Mouse (Mus musculus) CD4-positive naive resting alpha-beta T cell, adult 76 days (primary cell): ENCODE measurements around the gene Nhp2. TPM values are rescaled to one million over a fixed set of nuclear protein-coding genes. Genes with fewer than 3 reads are reported as not detected.

Experiments used
- total RNA-seq: library from RNA; stranded (reverse); gene quantifications from one replicate; pipeline ENCODE4 v1.2.4, GENCODE M21; 2023

Nhp2 gene
- total RNA-seq: 43.6 TPM

GRCm38 (mm10) chr11:51619409-51620060, at the start of gene Nhp2:
Gene Nhp2 (plus strand): TSS chr11:51619735.

GRCm38 (mm10) chr11:51584431-51585248, 34.9 kb upstream of the Nhp2 start, which contains the start of gene Phykpl:
Gene Phykpl (plus strand): TSS chr11:51584757.

DNA sequence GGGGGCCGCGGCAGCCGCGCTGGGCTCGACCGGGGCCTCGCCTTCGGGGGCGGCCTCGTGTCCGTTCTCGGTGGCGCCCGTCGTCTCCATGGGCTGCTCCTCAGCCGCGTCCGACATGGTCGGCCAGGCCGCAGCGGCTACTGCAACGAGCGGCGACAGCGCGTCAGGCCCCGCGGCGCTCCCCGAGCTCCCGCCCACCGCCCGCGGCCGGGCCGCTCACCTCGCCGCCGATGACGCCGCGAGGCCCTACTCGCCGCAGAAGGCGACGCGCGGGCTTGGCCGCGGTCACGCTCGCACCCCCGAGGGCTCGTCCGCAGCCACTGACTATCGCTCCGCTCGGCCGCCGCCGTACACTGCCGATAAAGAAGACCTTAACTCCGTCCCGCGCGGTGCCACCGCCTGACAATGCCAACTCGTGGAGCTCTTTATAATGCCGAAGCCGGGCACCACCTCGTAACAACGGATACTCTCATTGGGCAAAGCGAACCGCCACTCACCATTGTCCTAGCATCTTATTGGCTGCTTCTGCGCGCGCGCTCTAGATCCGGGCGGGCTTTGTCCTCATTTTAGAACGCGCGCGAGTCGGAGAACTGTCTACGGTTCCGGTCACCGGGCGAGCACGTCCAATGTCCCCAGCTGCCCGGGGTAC, 13.0 kb upstream of the Nhp2 start, which contains the start of gene Hnrnpab:
Gene Hnrnpab, minus strand, starts transcription at position 401 of the 649 bp plus-strand sequence.

GRCm38 (mm10) chr11:51635525-51636322, 16.2 kb downstream of the Nhp2 start, which contains the start of gene Rmnd5b:
Gene Rmnd5b (minus strand): TSS chr11:51635896.

GRCm38 (mm10) chr11:51650691-51651515, 31.4 kb downstream of the Nhp2 start, which contains the start of the genes N4bp3 and D930048N14Rik:
Gene N4bp3 (minus strand): TSS chr11:51650842.
Gene D930048N14Rik (plus strand): TSS chr11:51650954.

Other genes with a start within 250 kb of the Nhp2 start
- gene Phykpl, start 35.0 kb upstream of the Nhp2 start, total RNA-seq: 11.9 TPM
- 227 TPM for gene Hnrnpab, start 12.9 kb upstream of the Nhp2 start, total RNA-seq
- gene Rmnd5b, start 16.2 kb downstream of the Nhp2 start, total RNA-seq: 69.6 TPM
- 3.8 TPM for gene N4bp3, start 31.1 kb downstream of the Nhp2 start, total RNA-seq
- gene D930048N14Rik, start 31.2 kb downstream of the Nhp2 start, total RNA-seq: 0.91 TPM
- gene 0610009B22Rik, start 69.1 kb downstream of the Nhp2 start, total RNA-seq: 2.7 TPM
- 50.9 TPM for gene Sec24a, start 143.9 kb downstream of the Nhp2 start, total RNA-seq
- gene Sar1b, start 144.0 kb downstream of the Nhp2 start, total RNA-seq: 23.6 TPM
- gene Jade2, start 237.9 kb downstream of the Nhp2 start, total RNA-seq: 56.7 TPM